Mouse (Mus musculus) embryonic facial prominence, embryonic 14.5 days (tissue): Measurements from ENCODE around the gene Prdm12. TPM values are rescaled to one million over a fixed set of nuclear protein-coding genes. Genes with fewer than 3 reads are reported as not detected.

Source experiments
- ATAC-seq: fragments of 200-750 bp; cut with Nextera tagmentation; 2 replicates; pipeline ENCODE4 v1.8.0; 2017; ENCODE audit warnings: low read depth, moderate number of reproducible peaks, moderate TSS enrichment
- DNase-seq: peaks from one replicate; pipeline ENCODE4 v3.0.0-alpha.2; 2015; ENCODE audit warnings: low spot score
- H3K27ac ChIP-seq: fragments of 300-500 bp; sonication (generic); replicated peaks from 2 replicates; pipeline ENCODE4 v1.5.1; 2014; ENCODE audit warnings: low read depth, mild to moderate bottlenecking, low read length, moderate library complexity
- H3K27me3 ChIP-seq: fragments of 300-500 bp; sonication (generic); replicated peaks from 2 replicates; pipeline ENCODE4 v1.6.1; 2014; ENCODE audit warnings: low read length; ENCODE audit not compliant: control insufficient read depth, insufficient read depth
- H3K36me3 ChIP-seq: fragments of 300-500 bp; sonication (generic); 2 replicates; pipeline ENCODE4 v1.6.1; 2014; ENCODE audit warnings: low read length, mixed read lengths; ENCODE audit not compliant: control insufficient read depth, insufficient read depth
- H3K4me1 ChIP-seq: fragments of 300-500 bp; sonication (generic); 2 replicates; pipeline ENCODE4 v1.6.1; 2014; ENCODE audit warnings: antibody characterized with exemption, low read length; ENCODE audit not compliant: control insufficient read depth, insufficient read depth
- H3K4me2 ChIP-seq: fragments of 300-500 bp; sonication (generic); 2 replicates; pipeline ENCODE4 v1.6.1; 2014; ENCODE audit warnings: low read depth, mild to moderate bottlenecking, low read length, moderate library complexity, mixed read lengths
- H3K4me3 ChIP-seq: fragments of 300-500 bp; sonication (generic); 2 replicates; pipeline ENCODE4 v1.5.1; 2014; ENCODE audit warnings: low read depth, mild to moderate bottlenecking, low read length
- H3K9ac ChIP-seq: fragments of 300-500 bp; sonication (generic); 2 replicates; pipeline ENCODE4 v1.6.1; 2014; ENCODE audit warnings: low read depth, mild to moderate bottlenecking, low read length, moderate library complexity, mixed read lengths
- H3K9me3 ChIP-seq: fragments of 300-500 bp; sonication (generic); 2 replicates; pipeline ENCODE4 v1.6.1; 2016; ENCODE audit warnings: low read length; ENCODE audit not compliant: control insufficient read depth
- WGBS: fragments of 180-500 bp; shearing (Covaris S2); extraction: QIAGEN DNeasy Blood & Tissue Kit; methylation state at CpG from one replicate; pipeline ENCODE4 v1.1.7; 2014; 5-methylcytosine and 5-hydroxymethylcytosine counted together
- polyA plus RNA-seq: library from polyadenylated mRNA; unstranded; fragments of >200 nt; fragmentation: Nextera tagmentation; extraction: Ambion mirVana; gene quantifications from 2 replicates; pipeline ENCODE4 v1.2.1, GENCODE M21; 2014

Prdm12 gene
- polyA plus RNA-seq = 2.6 TPM in 2 replicates

DNA sequence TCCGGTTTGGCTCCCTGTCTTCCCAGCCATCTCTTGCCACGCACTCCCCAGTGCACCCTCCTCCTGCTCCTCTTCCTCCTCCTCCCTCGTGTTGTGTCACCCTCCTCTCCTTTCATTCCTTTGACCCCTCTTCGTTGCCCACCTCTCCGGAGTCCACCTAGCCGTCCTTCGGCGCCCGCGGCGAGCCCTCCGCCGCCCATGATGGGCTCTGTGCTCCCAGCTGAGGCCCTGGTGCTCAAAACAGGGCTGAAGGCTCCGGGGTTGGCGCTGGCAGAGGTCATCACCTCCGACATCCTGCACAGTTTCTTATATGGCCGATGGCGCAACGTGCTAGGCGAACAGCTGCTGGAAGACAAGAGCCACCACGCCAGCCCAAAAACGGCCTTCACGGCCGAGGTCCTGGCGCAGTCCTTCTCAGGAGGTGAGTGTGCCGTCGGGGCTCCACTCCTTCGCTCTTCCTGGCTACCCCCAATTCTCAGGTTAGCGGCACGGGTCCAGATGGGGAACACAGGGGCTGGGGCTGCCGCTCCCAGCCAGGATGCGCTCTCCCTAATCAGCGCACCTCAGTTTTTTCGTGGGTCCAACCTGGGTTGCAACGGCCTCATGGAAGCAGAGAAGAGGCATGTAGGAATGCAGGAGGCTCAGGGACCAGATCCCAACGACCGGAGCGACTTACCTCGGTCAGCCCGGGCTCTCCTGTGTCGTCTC is at the start of gene Prdm12:
Prdm12 (plus strand) TSS at position 137 of the 708 bp plus-strand sequence.
- DNase-seq (no peak), ATAC-seq (no peak)
- Histone ChIP-seq H3K4me3 (peak within 1 kb of the TSS; percentile 12), H3K27ac (no peak within 1 kb of the TSS), H3K27me3 (peaks cover 99% of the 10 kb centered on the region), H3K9me3 (no peaks in the 10 kb centered on the region), H3K36me3 (no peaks in the 10 kb centered on the region), H3K4me1 (peaks cover 26% of the 10 kb centered on the region), H3K9ac (no peak within 1 kb of the TSS), H3K4me2 (peak within 1 kb of the TSS; percentile 31)
- WGBS = 2% methylated on average over 35 of the region's 41 CpGs

DNA sequence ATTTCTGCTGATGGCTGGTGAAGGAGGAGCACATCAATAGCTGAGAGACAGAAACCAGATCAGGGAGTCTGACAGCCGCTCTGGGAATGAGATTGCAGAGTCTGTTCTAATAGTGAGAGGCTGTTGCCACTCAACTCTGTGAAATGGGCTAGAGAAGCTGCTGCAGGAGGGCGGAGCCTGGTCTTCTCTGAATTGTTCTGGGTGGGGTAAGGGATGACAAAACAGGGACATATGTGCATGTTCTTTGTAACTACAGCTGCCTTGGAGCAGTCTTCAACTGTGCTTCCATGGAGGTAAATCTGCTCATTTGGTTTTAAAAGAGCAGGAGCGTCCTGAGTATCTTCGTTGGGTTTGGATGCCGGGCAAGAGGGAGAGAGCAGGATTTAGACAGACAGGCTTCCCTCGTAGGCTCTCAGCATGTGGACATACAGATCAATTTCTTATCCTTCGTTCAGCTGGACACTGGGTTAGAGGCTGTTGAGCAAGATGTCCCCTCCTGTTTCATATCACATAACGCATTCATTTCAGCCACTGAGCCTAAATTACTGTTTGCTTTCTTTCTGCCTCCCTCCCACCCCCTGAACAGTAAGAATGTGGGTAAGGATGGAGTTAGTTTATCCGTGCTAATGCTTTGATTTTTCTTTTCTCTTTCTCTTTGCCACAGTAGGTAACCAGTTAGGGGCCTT is 47.9 kb upstream of the Prdm12 start:
- WGBS = 80% methylated on average over 9 of the region's 9 CpGs
- no peaks in the 10 kb centered on the region for H3K4me1 ChIP-seq
- no peak overlapping the region for H3K4me2 ChIP-seq
- no peaks in the 10 kb centered on the region for H3K27me3 ChIP-seq
- peaks cover 57% of the 10 kb centered on the region for H3K36me3 ChIP-seq
- H3K9ac ChIP-seq = no peak overlapping the region
- no peak for DNase-seq
- no peak for ATAC-seq
- H3K9me3 ChIP-seq = no peaks in the 10 kb centered on the region
- no peak overlapping the region for H3K27ac ChIP-seq
- H3K4me3 ChIP-seq = no peak overlapping the region

GRCm38 (mm10) chr2:31607555-31607954 is 32.3 kb upstream of the Prdm12 start:
- ATAC-seq = no peak
- no peak overlapping the region for H3K9ac ChIP-seq
- no peak overlapping the region for H3K27ac ChIP-seq
- no peak for DNase-seq
- H3K4me2 ChIP-seq = no peak overlapping the region
- peaks cover 92% of the 10 kb centered on the region for H3K36me3 ChIP-seq
- H3K4me1 ChIP-seq = no peaks in the 10 kb centered on the region
- 88% methylated on average over 1 of the region's 1 CpGs for WGBS
- H3K27me3 ChIP-seq = no peaks in the 10 kb centered on the region
- H3K9me3 ChIP-seq = no peaks in the 10 kb centered on the region
- H3K4me3 ChIP-seq = no peak overlapping the region

DNA sequence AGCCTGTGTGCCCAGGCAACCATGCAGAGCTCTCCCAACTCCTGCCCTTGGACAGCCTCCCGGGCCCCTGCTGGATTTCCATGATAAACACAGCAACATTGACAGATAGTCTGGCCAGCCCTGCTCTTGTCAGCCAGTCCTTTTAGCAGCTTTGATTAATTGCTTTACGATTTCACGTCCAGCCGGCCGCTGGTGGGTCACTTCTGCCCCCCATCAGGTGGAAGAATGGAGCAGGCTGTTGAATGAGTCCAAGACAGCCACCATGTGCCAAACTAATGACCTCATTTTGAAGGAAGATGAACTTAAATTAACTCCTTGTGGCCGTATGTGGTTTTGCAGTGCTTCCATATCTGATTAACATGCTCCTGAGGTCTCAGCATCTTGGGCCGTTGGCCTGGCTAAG is 30.0 kb upstream of the Prdm12 start:
- Histone ChIP-seq H3K4me2 (no peak overlapping the region), H3K4me1 (no peaks in the 10 kb centered on the region), H3K9me3 (no peaks in the 10 kb centered on the region), H3K4me3 (no peak overlapping the region), H3K9ac (no peak overlapping the region), H3K27ac (no peak overlapping the region), H3K36me3 (peaks cover 96% of the 10 kb centered on the region), H3K27me3 (no peaks in the 10 kb centered on the region)
- 60% methylated on average over 7 of the region's 7 CpGs for WGBS
- no peak for ATAC-seq
- no peak for DNase-seq

GRCm38 (mm10) chr2:31610922-31611321 is 28.9 kb upstream of the Prdm12 start:
- Histone ChIP-seq H3K27me3 (no peaks in the 10 kb centered on the region), H3K4me3 (no peak overlapping the region), H3K27ac (no peak overlapping the region), H3K9me3 (no peaks in the 10 kb centered on the region), H3K4me1 (no peaks in the 10 kb centered on the region), H3K36me3 (peaks cover 96% of the 10 kb centered on the region), H3K9ac (no peak overlapping the region), H3K4me2 (no peak overlapping the region)
- ATAC-seq (no peak), DNase-seq (no peak)
- WGBS = 68% methylated on average over 4 of the region's 4 CpGs

- Histone ChIP-seq H3K36me3 (peaks cover 94% of the 10 kb centered on the region), H3K4me1 (no peaks in the 10 kb centered on the region), H3K27ac (no peak overlapping the region), H3K27me3 (no peaks in the 10 kb centered on the region), H3K9ac (no peak overlapping the region), H3K4me3 (no peak overlapping the region), H3K4me2 (no peak overlapping the region), H3K9me3 (no peaks in the 10 kb centered on the region)
- DNase-seq (no peak), ATAC-seq (no peak)
- WGBS = 77% methylated on average over 8 of the region's 8 CpGs
These were observed 28.4 kb upstream of the Prdm12 start for GRCm38 (mm10) chr2:31611400-31611799.

GRCm38 (mm10) chr2:31612627-31613026 is 27.2 kb upstream of the Prdm12 start:
- Histone ChIP-seq H3K36me3 (peaks cover 89% of the 10 kb centered on the region), H3K9ac (no peak overlapping the region), H3K4me2 (no peak overlapping the region), H3K4me3 (no peak overlapping the region), H3K27me3 (no peaks in the 10 kb centered on the region), H3K27ac (no peak overlapping the region), H3K4me1 (no peaks in the 10 kb centered on the region), H3K9me3 (no peaks in the 10 kb centered on the region)
- ATAC-seq (no peak), DNase-seq (no peak)
- WGBS = 77% methylated on average over 6 of the region's 6 CpGs

DNA sequence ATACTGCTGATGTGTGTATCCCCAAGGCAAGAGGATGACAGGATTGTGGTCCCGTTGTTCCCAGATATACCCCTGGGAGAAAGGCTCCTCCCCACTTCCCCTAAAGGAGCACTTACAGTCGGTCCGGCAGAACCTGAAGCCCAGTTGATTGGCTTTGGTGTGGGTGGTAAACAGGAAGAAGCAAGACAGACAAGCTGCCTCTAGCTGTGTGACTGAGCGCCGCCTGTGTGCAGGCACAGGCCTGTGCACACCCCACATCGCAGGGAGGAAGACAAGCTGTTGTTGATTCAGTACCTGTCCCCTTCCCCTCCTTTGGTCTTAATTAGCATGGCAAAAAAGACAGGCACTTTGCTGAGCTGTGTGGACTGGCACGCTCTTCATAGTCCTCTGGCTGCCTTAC is 26.1 kb upstream of the Prdm12 start:
- no peaks in the 10 kb centered on the region for H3K27me3 ChIP-seq
- H3K4me1 ChIP-seq = no peaks in the 10 kb centered on the region
- H3K36me3 ChIP-seq = peaks cover 83% of the 10 kb centered on the region
- no peak overlapping the region for H3K27ac ChIP-seq
- H3K9me3 ChIP-seq = no peaks in the 10 kb centered on the region
- H3K4me2 ChIP-seq = no peak overlapping the region
- H3K9ac ChIP-seq = no peak overlapping the region
- 73% methylated on average over 7 of the region's 7 CpGs for WGBS
- H3K4me3 ChIP-seq = no peak overlapping the region
- ATAC-seq = no peak
- no peak for DNase-seq
